Mouse (Mus musculus) frontal cortex, postnatal 36 days (tissue): ENCODE measurements at regions not wholly inside any gene's neighbourhood (a gene's known extent, or its start where the extent isn't known, plus 50 kb on each side); places are given as distances from the start of the nearest gene placed in this dataset.

Experiments
- DNase-seq, 2 experiments: peaks; one replicate each; pipeline ENCODE4 v3.0.0; 2022; ENCODE audit warnings: low spot score in 2 of 2

- peak; percentile 39 to 51 for DNase-seq
Observed at GRCm38 (mm10) chr3:115596523-115596922, 118.3 kb downstream of the S1pr1 start.

GRCm38 (mm10) chr3:115590716-115591115 lies 124.2 kb downstream of the S1pr1 start:
- DNase-seq, result no peak

- no peak for DNase-seq
Observed at GRCm38 (mm10) chr3:115588585-115588984, 126.3 kb downstream of the S1pr1 start.

GRCm38 (mm10) chr3:115580131-115580932 lies 134.5 kb downstream of the S1pr1 start:
- DNase-seq, result no peak

- no peak for DNase-seq
Observed at GRCm38 (mm10) chr3:115575371-115575770, 139.5 kb downstream of the S1pr1 start.

GRCm38 (mm10) chr3:115562735-115563134 lies 152.1 kb downstream of the S1pr1 start:
- DNase-seq, result no peak

GRCm38 (mm10) chr3:115554809-115555708 lies 159.8 kb downstream of the S1pr1 start:
- no peak for DNase-seq

GRCm38 (mm10) chr3:115553848-115554515 lies 160.9 kb downstream of the S1pr1 start:
- DNase-seq, result peak in 1 of 2 experiments; percentile 8

- DNase-seq, result peak; percentile 19 to 38
Observed at GRCm38 (mm10) chr3:115541789-115542188, 173.1 kb downstream of the S1pr1 start.

GRCm38 (mm10) chr3:115538355-115538754 lies 176.5 kb downstream of the S1pr1 start:
- DNase-seq, result no peak

- DNase-seq, result no peak
Observed at GRCm38 (mm10) chr3:115532141-115532735, 182.6 kb downstream of the S1pr1 start.

- DNase-seq, result no peak
Observed at GRCm38 (mm10) chr3:115530441-115530840, 184.4 kb downstream of the S1pr1 start.

GRCm38 (mm10) chr3:115529918-115530317 lies 185.0 kb downstream of the S1pr1 start:
- peak; percentile 21 to 26 for DNase-seq

- no peak for DNase-seq
Observed at GRCm38 (mm10) chr3:115523515-115523914, 191.4 kb downstream of the S1pr1 start.

GRCm38 (mm10) chr3:115515645-115516044 lies 199.2 kb downstream of the S1pr1 start:
- DNase-seq, result no peak

- DNase-seq, result no peak
Observed at GRCm38 (mm10) chr3:115509658-115510057, 205.2 kb downstream of the S1pr1 start.

GRCm38 (mm10) chr3:115497420-115497819 lies 217.5 kb downstream of the S1pr1 start:
- DNase-seq, result no peak

GRCm38 (mm10) chr3:115496110-115496509 lies 218.8 kb downstream of the S1pr1 start:
- DNase-seq, result peak in 1 of 2 experiments; percentile 16

- DNase-seq, result no peak
Observed at GRCm38 (mm10) chr3:115495692-115496091, 219.2 kb downstream of the S1pr1 start.

GRCm38 (mm10) chr3:115468980-115469379 lies 245.9 kb downstream of the S1pr1 start:
- no peak for DNase-seq

- DNase-seq, result no peak
Observed at GRCm38 (mm10) chr3:115467850-115468249, 247.0 kb downstream of the S1pr1 start.

GRCm38 (mm10) chr3:115462623-115463022 lies 252.2 kb downstream of the S1pr1 start:
- no peak for DNase-seq
